Mouse (Mus musculus) Patski (cell line): ENCODE measurements around the gene Hax1. TPM values are rescaled to one million over a fixed set of nuclear protein-coding genes. Genes with fewer than 3 reads are reported as not detected.

ENCODE experiments used
- ATAC-seq: fragments of 100-300 bp; one replicate; pipeline ENCODE4 v1.8.0; 2021
- CTCF ChIA-PET: fragments of 350-600 bp; sonication (Branson Sonifier 250); formaldehyde crosslinking; loops from one replicate; lab custom pipeline; 2022; ENCODE audit warnings: inconsistent platforms; lab: Charles Lee
- POLR2A ChIA-PET: fragments of 350-600 bp; sonication (Branson Sonifier 250); formaldehyde crosslinking; loops from one replicate; lab custom pipeline; 2022; ENCODE audit warnings: antibody characterized with exemption, inconsistent platforms; lab: Charles Lee
- DNase-seq: peaks from one replicate; pipeline ENCODE4 v3.0.0-alpha.2; 2011; ENCODE audit warnings: low read depth, low spot score
- H3K27me3 ChIP-seq: fragments of 371-371 bp; one replicate; pipeline ENCODE4 v1.5.1; 2021
- CTCF ChIP-seq: fragments of 100-300 bp; IDR thresholded peaks from one replicate; pipeline ENCODE4 v1.5.1; 2021
- in situ Hi-C: fragments of 300-500 bp; cut with MboI; formaldehyde crosslinking; loops from 3 replicates; pipeline ENCODE4 v1.11.1; 2018; ENCODE audit warnings: low pct_unique_long_range_greater_than_20kb, mixed read lengths
- polyA plus RNA-seq: library from polyadenylated mRNA; unstranded; gene quantifications from one replicate; pipeline ENCODE4 v1.2.3, GENCODE M21; 2021

Hax1 gene
- 205 TPM for polyA plus RNA-seq

- in situ Hi-C loops = no loop called here
Measured at GRCm38 (mm10) chr3:89998612-89999054, at the start of gene Hax1. Gene Hax1, minus strand, starts transcription at chr3:89998780.

DNA sequence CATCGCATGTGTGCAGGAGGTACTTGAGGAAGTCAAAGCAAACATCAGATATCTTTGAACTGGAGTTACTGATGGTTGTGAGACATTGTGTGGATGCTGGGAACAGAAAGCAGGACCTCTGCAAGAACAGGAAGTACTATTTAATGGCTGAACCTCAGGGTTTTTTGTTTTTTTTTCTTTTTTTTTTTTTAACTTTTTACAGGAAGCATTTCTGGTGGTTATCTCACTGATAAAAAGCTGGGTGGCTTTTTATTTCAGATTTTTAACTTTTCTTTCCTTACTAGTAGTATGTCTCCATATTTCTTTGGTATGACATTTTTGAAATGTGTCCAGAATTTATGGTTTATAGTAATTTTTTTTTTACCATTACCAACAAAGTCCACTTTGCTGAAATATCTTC lies 37.7 kb upstream of the Hax1 start:
- H3K27me3 ChIP-seq = no peaks in the 10 kb centered on the region
- TF ChIP-seq CTCF = no peak
- ChIA-PET POLR2A (interaction anchor here (0.7 kb wide), 1 partner anchor 30 kb away, joined by 4 read pairs; no protein-coding TSS in a partner anchor), CTCF (interaction anchor here (1.3 to 1.9 kb wide), 2 partner anchors 9 to 13 kb away, joined by 4 to 5 read pairs; no protein-coding TSS in a partner anchor)
- DNase-seq (no peak), ATAC-seq (no peak)
- in situ Hi-C loops = loop anchor here (25.0 kb wide), 1 partner anchor 999 kb away; no protein-coding TSS in a partner anchor

More at GRCm38 (mm10) chr3:89998612-89999054, at the start of gene Hax1:
- TF ChIP-seq CTCF = no peak
- DNase-seq (peak; percentile 93), ATAC-seq (peak; percentile 81)
- CTCF ChIA-PET = interaction anchor here (0.8 to 1.8 kb wide), 8 partner anchors 11 to 226 kb away, joined by 3 to 11 read pairs (median 4); no protein-coding TSS in a partner anchor
- POLR2A ChIA-PET = interaction anchor here (1.1 to 1.9 kb wide), 10 partner anchors 8 to 81 kb away, joined by 3 to 13 read pairs (median 4); partner anchors contain the start of genes 4933434E20Rik and Atp8b2
- H3K27me3 ChIP-seq = no peaks in the 10 kb centered on the region

DNA sequence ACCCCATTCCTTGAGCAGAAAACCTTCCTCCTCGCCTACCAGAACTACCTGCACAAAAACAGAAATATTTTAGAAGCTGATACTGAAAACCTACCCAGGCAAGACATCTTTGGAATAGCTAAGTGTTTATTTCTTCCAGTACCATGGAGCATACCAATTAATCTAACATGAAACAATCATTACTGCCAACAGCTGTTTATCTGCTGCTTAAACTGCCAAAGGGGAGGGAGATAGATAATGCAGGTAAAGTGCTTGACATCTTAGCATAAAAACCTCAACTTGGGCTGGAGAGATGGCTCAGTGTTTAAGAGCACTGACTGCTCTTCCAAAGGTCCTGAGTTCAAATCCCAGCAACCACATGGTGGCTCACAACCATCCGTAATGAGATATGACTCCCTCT lies 36.1 kb upstream of the Hax1 start:
- POLR2A ChIA-PET = interaction anchor here (0.9 to 1.2 kb wide), 4 partner anchors 9 to 19 kb away, joined by 3 to 6 read pairs (median 3); no protein-coding TSS in a partner anchor
- TF ChIP-seq CTCF = no peak

GRCm38 (mm10) chr3:90016626-90017025 lies 18.0 kb upstream of the Hax1 start:
- ChIA-PET POLR2A (no interaction called here), CTCF (interaction anchor here (1.0 to 2.2 kb wide), 4 partner anchors 16 to 63 kb away, joined by 3 to 9 read pairs (median 4); no protein-coding TSS in a partner anchor)
- ATAC-seq (no peak), DNase-seq (no peak)
- in situ Hi-C loops = loop anchor here (25.0 kb wide), 1 partner anchor 1704 kb away; no protein-coding TSS in a partner anchor
- no peaks in the 10 kb centered on the region for H3K27me3 ChIP-seq
- TF ChIP-seq CTCF = no peak

More for the DNA sequence above, 36.1 kb upstream of the Hax1 start:
- ATAC-seq (no peak), DNase-seq (no peak)
- no peaks in the 10 kb centered on the region for H3K27me3 ChIP-seq
- CTCF ChIA-PET = interaction anchor here (0.9 to 2.7 kb wide), 8 partner anchors 9 to 81 kb away, joined by 3 to 13 read pairs (median 10); no protein-coding TSS in a partner anchor
- in situ Hi-C loops = loop anchor here (25.0 kb wide), 1 partner anchor 997 kb away; no protein-coding TSS in a partner anchor

- ATAC-seq (peak; percentile 74), DNase-seq (no peak)
- in situ Hi-C loops = loop anchor here (25.0 kb wide), 1 partner anchor 1698 kb away; no protein-coding TSS in a partner anchor
- TF ChIP-seq CTCF = no peak
- POLR2A ChIA-PET = interaction anchor here (0.8 to 1.3 kb wide), 2 partner anchors 12 to 45 kb away, joined by 3 to 5 read pairs; partner anchors contain the start of gene Hax1
- no peaks in the 10 kb centered on the region for H3K27me3 ChIP-seq
- CTCF ChIA-PET = interaction anchor here (1.1 to 2.5 kb wide), 5 partner anchors 10 to 35 kb away, joined by 3 to 13 read pairs (median 5); no protein-coding TSS in a partner anchor
Measured at GRCm38 (mm10) chr3:90010291-90010690, 11.7 kb upstream of the Hax1 start.

GRCm38 (mm10) chr3:90004091-90004796 lies 5.7 kb upstream of the Hax1 start:
- no peak for ATAC-seq
- DNase-seq = no peak
- no peak for TF ChIP-seq CTCF
- in situ Hi-C loops = loop anchor here (25.0 kb wide), 1 partner anchor 1692 kb away; no protein-coding TSS in a partner anchor
- POLR2A ChIA-PET = no interaction called here
- CTCF ChIA-PET = interaction anchor here (1.2 to 1.9 kb wide), 4 partner anchors 9 to 61 kb away, joined by 5 to 8 read pairs (median 6); partner anchors contain the start of gene Atp8b2
- H3K27me3 ChIP-seq = no peaks in the 10 kb centered on the region

- H3K27me3 ChIP-seq = no peaks in the 10 kb centered on the region
- POLR2A ChIA-PET = interaction anchor here (1.2 kb wide), 1 partner anchor 9 kb away, joined by 4 read pairs; no protein-coding TSS in a partner anchor
- TF ChIP-seq CTCF = no peak
- CTCF ChIA-PET = interaction anchor here (0.8 to 1.9 kb wide), 7 partner anchors 16 to 227 kb away, joined by 3 to 11 read pairs (median 4); no protein-coding TSS in a partner anchor
- no peak for ATAC-seq
- DNase-seq = no peak
- in situ Hi-C loops = loop anchor here (25.0 kb wide), 1 partner anchor 1688 kb away; no protein-coding TSS in a partner anchor
Measured at GRCm38 (mm10) chr3:89999830-90000229, 1.2 kb upstream of the Hax1 start.

GRCm38 (mm10) chr3:89999090-89999489 lies 510 bp upstream of the Hax1 start:
- in situ Hi-C loops = no loop called here
- CTCF ChIA-PET = interaction anchor here (1.0 to 1.8 kb wide), 7 partner anchors 10 to 227 kb away, joined by 3 to 11 read pairs (median 4); no protein-coding TSS in a partner anchor
- no peak for TF ChIP-seq CTCF
- H3K27me3 ChIP-seq = no peaks in the 10 kb centered on the region
- DNase-seq = peak; percentile 20
- POLR2A ChIA-PET = interaction anchor here (0.6 to 1.9 kb wide), 10 partner anchors 10 to 81 kb away, joined by 3 to 13 read pairs (median 4); partner anchors contain the start of genes 4933434E20Rik and Atp8b2
- ATAC-seq = peak; percentile 28

DNA sequence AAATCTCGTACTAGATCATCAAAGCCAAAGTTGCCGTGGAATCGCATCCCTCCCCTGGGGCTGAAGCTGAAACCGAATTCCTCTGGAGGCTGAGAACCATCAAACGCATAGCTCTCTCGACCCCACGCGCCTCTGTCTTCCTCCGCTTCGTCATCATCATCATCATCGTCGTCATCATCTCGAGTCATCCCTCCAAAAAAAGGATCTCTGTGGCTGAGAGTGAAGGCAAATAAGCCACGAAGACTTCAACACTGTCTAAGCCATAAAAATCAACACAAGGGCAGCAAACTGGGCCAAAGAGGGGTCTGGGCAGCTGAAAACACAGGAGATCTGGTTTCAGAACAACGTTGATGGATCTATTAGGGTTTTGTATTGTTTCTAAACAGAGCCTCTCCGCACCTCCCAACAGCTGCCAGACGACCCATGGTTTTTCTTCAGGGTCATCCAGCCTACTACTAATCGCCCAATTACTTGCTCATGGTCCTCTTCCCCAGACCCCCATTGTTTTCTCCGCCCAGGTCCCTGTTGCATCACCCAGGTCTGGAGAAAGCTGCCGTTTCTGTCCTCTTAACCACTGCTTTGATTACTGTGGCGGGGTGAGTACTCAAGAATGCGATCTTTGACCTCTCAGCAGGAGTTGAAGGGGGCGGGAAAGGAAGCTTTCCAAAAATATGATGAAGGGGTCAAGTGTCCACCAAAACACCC lies 637 bp downstream of the Hax1 start:
- H3K27me3 ChIP-seq = no peaks in the 10 kb centered on the region
- peak; percentile 25 for DNase-seq
- in situ Hi-C loops = no loop called here
- ChIA-PET POLR2A (interaction anchor here (0.8 to 1.9 kb wide), 9 partner anchors 9 to 82 kb away, joined by 3 to 13 read pairs (median 4); partner anchors contain the start of genes 4933434E20Rik and Atp8b2), CTCF (interaction anchor here (0.8 to 1.8 kb wide), 5 partner anchors 14 to 226 kb away, joined by 3 to 11 read pairs (median 4); no protein-coding TSS in a partner anchor)
- TF ChIP-seq CTCF = no peak
- ATAC-seq = peak; percentile 21
